Mouse (Mus musculus): ENCODE data around the gene Gna11. TPM values are rescaled to one million over a fixed set of nuclear protein-coding genes. Genes with fewer than 3 reads are reported as not detected.

Gene Gna11
- total RNA-seq (2015) (5.4 and 6.0 TPM in 2 replicates), total RNA-seq (2017) (7.6 and 10.2 TPM in 2 replicates)

DNA sequence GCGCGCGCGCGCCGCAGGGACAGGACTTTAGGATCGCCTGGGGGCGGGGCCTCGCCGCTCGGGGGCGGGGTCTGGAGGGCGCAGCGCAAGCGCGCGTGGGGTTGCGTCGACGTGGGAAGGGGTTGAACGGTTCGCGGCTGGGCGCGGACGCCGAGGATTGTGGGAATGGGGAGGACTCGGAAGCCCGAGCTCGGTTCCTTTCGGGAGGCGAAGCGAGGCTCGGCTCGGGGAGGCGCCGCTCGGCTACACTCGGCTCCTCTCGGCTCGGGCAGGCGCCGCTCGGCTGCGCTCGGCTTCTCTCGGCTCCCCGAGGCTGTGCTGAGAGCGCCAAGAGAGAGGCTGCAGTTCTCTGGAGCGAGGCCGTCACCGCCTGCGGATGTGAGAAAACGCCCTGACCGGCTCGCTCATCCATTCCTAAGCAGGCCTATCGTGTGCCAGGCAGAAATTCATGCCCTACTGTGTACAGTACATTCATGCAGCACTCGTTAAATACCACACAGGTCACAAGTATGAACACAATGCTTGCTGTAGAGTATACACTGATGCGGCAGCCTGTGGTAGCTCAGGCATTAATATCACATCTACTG is at the start of gene Gna11:
TSS of gene Gna11 (minus strand) at position 30 of the 587 bp plus-strand sequence.
- ATAC-seq (replicated peaks; ENCODE audit: poor library complexity), result peak; percentile 88

DNA sequence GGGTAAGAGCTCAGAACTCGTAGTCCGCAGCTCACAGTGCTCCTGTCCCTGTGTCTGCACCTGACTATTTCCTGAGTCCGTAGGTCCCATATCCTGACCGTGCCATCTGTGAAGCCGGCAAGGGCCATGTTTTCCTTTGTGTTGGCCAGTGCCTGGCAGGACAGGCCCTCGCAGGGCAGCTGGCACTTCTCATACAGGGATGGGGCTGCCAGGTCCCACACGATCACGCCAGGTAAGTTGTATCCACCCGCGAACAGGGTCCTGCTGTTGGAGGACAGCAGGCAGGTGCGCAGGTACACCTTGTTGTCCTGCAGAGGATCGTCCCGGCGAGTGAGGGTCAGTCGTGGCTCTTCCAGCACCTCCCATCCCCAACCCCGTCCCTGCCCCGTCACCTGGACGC is 48.9 kb upstream of the Gna11 start:
- ATAC-seq (replicated peaks; ENCODE audit: poor library complexity), result no peak

DNA sequence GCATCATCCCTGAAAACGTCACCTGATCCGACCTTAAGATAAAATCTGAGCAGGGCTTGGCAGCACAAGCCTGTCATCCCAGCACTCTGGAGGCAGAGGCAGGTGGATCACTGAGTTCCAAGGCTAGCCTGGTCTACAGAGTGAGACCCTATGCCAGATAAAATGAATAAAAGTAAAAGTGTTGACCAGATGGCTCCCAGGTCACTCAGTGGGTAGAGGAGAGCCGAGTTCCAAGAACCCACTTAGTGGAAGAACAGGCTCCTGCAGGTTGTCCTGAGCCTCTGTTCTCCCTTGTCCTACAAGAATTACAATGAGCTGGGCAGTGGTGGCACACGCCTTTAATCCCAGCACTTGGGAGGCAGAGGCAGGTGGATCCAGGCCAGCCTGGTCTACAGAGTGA is 48.2 kb upstream of the Gna11 start:
- no peak for ATAC-seq (replicated peaks; ENCODE audit: poor library complexity)

DNA sequence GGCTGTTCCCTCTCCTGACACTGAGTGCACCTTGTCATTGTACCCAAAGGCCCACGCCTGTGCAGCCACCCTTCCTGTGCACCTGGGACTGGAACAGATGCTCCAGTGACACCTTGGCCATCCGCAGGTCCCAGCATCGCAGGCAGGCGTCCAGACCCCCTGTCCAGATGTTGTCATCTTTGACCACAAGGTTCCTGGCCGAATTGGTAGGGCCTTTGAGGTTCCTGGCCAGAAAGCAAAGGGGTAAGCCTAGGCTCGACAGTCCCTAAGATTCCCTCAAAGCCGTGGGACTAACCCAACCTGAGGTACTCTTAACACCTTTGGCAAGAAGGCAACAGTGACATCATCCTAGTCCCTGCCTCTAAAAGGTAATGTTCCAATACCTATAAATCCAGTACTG is 47.6 kb upstream of the Gna11 start:
- no peak for ATAC-seq (replicated peaks; ENCODE audit: poor library complexity)

DNA sequence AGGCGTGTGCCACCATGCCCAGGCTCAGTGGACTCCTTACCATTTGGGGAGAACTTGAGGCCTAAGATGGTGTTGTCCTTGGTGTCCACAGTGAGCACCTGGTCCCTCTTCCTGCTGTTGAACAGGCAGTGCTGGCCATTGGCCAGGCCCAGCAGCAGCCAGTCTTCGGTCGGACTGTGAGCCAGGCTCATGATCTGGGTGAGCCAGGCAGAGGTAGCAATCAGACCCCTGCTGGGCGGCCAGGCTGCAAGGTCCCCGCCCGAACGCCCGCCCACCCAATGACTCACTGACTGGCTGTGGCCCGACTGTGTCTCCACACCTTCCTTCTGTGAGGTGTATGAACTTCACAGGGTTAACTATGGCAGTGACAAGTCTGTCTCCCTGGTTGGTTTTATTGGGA is 46.9 kb upstream of the Gna11 start:
- no peak for ATAC-seq (replicated peaks; ENCODE audit: poor library complexity)

DNA sequence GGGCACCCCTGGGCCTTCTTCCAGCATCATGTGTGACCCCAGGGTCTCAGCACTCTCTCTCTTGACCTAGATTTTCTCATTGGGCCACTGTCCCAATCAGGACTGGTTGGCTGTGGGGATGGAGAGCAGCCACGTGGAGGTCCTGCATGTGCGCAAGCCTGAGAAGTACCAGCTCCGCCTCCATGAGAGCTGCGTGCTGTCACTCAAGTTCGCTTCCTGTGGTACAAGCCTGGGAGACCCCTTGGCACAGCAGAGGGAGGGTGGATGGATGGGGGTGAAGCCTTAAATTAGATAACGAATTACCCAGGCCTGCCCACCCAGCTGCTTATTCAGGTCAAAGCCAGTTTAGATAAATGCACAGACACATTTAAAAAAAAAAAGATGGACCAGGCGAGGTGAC is 43.7 kb upstream of the Gna11 start:
- ATAC-seq (replicated peaks; ENCODE audit: poor library complexity), result no peak; the same call in 1 of the 2 replicates

DNA sequence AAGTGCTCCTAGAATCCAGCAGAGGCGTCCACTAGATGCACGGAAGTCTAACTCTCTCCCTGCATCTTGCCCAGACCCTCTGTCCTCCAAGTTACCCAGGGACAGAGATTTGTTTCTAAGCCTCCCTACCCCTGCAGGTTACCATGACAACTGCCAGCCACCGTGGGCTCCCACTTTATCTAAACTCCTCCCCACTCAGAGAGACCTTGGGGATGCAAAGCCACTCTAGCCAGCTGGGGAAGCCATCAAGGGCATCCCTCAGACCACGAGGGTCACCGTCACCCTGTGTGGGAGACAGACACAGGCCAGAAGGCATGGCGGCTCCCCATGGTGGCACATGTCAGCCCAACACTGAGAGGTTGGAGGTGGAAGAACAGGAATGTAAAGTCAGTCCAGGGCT is 38.4 kb upstream of the Gna11 start:
- no peak for ATAC-seq (replicated peaks; ENCODE audit: poor library complexity)

DNA sequence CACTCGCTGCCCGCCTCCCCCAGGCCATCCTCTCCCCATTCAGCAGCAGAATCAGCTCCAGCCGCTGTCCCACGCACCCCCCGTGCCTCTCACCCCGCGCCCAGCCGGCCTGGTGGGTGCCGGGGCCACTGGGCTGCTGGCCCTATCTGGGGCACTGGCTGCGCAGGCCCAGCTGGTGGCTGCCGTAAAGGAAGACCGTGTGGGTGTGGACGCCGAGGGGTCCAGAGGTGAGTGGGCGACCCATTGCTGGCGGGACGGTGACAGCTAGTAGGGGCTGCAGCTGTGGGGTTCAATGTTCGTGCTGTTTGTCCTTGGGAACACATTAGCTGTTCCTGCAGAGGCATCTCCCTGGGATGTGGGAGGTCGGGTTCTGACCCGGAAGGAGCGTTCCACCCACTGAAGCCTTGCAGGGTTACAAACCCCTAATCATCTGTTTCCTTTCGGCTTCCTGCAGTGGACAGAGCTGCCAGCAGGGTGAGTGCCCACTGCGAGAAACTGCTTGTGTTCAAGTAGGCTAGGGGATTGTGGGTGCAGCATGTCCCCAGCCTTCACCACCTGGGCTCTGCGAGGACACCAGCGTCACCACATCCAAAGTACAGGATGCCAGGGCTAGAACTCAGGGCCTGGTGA is 35.6 kb upstream of the Gna11 start:
- ATAC-seq (replicated peaks; ENCODE audit: poor library complexity), result peak; percentile 81

DNA sequence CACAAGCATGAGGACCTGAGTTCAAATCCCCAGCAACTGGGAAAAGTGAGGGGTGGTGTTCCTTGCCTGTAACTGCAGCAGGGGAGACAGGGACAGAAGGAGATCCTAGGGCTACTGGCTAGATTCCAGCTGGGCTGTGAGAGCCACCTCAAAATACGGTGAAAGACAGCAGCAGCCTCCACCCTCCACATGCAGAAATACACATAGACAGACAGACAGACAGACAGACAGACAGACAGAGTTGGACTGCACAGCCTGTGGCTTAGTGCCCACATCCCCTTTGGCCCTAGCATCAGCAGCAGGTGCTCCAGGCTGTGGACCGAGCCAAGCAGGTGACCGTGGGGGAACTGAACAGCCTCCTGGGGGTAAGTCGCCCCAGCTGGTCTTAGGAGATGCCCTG is 35.0 kb upstream of the Gna11 start:
- peak; percentile 5; the same call in 1 of the 2 replicates for ATAC-seq (replicated peaks; ENCODE audit: poor library complexity)

DNA sequence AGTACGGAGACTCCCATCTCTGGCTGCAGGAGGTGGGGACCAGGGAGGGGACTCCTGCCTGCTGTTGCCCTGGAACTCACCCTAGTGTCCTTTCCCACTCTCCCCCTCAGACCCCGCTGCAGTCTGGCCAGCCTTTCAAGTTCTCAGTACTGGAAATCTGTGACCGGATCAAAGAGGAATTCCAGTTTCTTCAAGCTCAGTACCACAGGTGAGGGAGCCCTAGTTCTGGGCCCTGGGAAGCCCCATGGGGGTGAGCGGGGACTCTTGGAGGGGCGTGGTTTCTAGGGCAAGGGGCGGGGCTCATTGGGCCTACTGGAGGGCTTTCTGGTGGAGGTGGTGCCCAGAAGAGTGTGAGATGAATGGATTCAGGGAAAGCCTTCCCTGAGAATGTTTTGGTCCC is 30.7 kb upstream of the Gna11 start:
- ATAC-seq (replicated peaks; ENCODE audit: poor library complexity), result no peak

DNA sequence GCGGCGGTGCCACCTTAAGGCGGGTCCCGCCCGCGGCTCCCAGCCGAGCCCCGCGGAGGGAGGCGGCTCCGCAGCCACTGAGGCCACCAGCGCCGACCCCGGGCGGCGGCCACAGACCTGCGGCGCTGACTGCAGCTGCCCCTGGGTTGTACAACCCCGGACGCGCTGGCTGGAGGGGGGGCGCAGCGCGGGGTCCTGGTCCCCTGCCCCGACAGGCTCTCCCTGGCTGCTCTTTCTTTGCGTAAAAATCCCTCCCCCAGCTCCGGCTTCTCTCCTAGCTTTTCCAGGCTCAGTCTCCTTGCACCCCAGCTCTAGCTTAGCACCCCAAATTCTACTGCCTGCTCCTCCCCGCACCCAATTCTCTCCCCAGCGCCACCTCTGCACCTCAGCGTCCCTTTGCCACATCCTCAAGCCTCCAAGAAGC is 30.2 kb upstream of the Gna11 start:
- ATAC-seq (replicated peaks; ENCODE audit: poor library complexity), result no peak

DNA sequence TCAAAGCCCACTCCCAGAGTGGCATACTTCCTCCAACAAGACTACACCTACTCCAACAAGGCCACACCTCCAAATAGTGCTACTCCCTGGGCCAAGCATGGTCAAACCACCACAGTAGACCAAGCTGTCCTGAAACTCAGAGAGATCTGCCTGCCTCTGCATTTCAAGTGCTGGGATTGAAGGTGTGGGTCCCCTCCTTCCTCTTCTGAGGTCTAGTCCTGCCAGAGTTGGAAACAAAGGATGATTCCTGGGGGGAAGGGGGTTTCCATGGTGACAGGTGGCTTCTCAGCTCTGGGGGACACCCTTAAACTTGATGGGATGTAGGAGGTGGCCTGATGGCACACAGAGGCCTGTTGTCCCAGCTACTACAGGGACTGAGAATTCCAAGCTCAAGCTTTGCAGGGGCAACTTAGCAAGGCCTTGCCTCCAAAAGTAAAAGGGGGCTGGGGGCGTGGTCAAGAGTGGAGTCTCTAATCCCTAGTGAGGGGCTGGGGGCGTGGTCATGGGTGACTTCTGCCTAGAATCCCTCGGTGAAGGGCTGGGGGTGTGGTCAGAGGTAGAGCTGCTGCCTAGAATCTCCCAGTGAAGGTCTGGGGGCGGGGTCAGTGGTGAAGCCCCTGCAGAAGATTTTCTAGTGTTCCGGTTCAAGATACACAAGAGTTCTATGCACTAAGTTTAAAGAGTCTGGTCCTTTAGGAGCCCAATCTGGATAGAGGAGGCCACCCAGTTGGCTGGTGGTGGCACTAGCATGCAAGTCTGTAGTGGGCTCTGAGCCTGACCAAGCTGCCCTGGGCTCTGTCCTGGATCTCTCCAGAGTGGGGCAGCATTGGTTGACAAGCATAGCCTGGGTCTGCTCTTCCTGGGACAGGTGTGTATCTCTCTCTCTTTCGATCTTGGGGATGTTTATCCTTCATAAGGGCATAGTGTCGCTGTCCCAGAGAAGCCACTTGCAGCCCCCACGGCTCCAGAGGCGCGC is 29.4 kb upstream of the Gna11 start, which contains the start of gene Tle2:
TSS of gene Tle2 (plus strand) at position 481 of the 976 bp plus-strand sequence.
- ATAC-seq (replicated peaks; ENCODE audit: poor library complexity), result no peak

DNA sequence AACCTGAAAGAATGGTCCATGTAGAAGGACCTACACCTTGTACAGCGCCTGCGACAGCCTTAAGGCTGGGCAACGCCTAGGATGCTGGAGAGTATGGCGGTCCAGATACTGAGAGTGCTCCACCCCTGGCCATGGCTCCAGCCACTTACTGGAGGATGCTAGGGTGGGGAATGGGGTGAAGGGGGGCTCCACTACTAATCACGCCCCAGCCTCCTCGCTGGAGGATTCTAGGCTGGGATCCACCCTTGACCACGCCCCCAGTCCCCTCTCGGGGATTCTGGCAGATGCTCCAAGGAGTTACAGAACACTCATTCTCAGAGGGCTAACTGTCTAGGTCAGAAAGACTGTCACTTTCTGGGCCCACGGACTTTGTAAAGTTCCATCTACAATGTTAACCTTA is 28.0 kb upstream of the Gna11 start:
- no peak for ATAC-seq (replicated peaks; ENCODE audit: poor library complexity)

DNA sequence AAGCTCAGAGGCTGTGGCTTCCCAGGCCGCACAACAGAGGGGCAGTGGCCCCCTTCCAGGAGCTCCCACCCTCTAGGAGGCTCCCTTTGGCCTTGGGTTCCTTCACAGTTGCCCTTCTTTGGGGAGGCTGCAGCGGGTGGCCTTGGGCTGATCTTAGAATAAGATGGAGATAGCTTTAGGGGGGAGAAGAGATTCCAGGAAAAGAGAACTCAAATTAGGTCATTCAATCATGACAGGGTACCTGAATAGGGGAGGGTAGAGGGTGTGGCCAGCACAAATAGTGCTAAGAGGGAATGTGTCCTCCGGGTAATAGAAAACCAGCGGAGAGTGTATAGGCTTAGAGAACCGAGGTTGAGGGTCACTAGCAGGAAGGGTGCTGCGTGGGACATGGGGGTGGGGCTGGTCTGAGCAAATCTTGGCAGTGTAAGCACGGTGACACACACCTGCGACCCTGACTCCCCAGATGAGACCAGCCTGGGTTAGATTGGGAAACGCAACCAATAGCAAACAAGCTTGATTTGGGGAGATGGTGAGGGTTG is 27.2 kb upstream of the Gna11 start:
- no peak for ATAC-seq (replicated peaks; ENCODE audit: poor library complexity)

DNA sequence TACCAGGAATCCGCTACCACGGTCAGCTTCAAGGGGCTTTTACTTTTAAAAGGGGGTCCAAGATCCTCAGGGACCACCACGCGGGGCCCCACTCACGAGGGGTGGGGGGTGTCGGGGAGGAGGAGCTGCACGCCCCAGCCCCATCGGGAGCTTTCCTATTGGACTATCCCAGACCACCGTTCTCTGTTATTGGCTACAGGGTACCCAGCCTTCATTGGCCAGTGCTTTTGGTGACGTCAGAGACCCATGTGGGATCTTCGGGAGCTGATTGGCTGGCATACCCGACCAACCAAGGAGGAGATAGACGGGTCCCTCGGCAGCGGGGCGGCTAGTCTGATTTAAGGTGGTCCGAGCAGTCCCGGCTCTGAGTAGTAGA is 26.5 kb upstream of the Gna11 start:
- peak; percentile 86 for ATAC-seq (replicated peaks; ENCODE audit: poor library complexity)

DNA sequence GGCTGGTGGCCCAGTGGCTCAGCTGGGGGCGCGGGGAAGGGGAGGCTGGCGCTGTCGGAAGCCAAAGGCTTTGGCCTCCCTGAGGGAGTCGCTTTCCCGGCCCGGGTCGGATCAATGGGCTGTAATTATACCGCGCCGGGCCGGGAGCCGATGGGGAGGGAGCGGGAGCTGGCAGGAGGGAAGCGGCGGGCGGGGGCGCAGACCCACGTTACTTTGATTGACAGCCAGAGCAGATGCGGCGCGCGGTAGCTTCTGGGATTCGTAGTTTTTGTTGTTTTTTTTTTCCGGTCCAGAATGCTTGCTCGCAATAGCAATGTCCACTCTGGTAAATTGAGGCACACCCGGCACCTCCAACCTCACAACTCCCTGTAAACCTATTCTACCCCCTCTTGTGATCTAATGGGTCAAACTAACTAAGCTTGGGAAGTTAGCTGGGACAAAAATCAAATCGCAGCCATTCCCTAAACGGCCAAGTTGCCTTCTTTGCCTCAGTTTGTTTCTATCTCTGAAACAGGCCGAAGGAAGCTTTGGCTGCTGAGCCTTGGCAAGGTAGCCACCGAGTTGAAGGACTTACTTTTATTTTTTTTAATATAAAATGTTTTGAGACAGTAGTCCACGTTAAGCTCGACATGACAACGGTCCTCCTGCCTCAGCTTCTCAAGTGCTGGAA is 26.0 kb upstream of the Gna11 start:
- peak; percentile 63 for ATAC-seq (replicated peaks; ENCODE audit: poor library complexity)

DNA sequence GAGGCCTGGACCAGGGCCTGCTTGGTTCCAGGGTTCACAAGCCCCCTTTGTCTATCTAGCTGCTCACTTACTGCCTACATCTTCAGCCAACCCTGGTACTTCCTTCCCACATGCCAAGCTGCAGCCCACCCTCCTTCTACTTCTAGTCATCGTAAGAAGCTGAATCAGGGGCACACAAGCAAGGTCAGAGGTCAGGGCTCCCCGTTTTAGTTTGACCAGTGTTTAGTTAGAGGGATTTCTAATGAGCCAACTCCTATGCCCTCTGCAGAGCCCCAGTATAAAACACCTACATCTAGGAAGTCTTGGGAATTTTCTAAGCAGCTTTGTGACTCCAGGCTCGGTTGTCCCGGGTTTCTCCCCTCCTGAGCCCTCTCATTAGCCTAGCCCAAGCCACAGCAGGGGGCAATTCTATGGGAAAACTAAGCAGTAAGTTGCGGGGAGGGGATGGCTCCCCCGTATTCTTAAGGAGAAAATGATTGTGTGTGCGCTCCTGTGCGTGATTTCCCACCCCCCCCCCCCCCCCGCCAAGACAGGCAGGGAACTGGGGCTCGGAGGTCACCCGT is 25.3 kb upstream of the Gna11 start:
- no peak for ATAC-seq (replicated peaks; ENCODE audit: poor library complexity)

DNA sequence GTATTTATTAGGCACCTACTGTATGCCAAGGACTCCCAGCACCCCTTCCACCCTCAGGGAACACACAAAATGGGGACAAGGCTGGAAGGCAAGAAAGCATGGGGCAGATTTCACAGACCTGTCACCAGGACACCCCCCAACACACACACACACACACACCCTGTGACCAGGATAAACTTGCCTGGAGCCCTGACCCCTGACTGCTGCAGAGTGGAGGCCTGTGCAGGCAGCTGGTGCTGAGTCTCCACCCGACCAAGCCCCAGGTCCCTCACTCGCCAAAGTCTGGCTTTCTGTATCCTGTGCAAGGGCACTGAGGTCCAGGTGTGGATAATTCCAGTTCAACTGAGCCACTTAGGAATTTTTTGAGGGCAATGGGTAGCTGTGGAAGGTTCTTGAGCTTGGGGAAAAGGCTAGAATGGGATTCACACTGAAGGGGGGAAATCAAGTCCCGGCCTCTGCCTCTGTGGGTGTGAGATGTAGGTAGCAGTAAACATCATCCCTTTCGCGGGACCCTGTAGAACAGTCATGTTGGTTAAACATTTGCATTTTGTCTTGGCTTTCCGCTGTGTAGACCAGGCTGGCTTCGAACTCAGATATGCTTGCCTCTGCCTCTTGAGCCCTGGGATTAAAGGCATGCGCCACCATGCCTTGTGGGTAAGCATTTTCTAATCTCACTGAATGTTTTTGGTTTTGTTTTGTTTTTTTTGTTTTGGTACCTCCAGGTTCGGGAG is 24.7 kb upstream of the Gna11 start:
- no peak for ATAC-seq (replicated peaks; ENCODE audit: poor library complexity)

DNA sequence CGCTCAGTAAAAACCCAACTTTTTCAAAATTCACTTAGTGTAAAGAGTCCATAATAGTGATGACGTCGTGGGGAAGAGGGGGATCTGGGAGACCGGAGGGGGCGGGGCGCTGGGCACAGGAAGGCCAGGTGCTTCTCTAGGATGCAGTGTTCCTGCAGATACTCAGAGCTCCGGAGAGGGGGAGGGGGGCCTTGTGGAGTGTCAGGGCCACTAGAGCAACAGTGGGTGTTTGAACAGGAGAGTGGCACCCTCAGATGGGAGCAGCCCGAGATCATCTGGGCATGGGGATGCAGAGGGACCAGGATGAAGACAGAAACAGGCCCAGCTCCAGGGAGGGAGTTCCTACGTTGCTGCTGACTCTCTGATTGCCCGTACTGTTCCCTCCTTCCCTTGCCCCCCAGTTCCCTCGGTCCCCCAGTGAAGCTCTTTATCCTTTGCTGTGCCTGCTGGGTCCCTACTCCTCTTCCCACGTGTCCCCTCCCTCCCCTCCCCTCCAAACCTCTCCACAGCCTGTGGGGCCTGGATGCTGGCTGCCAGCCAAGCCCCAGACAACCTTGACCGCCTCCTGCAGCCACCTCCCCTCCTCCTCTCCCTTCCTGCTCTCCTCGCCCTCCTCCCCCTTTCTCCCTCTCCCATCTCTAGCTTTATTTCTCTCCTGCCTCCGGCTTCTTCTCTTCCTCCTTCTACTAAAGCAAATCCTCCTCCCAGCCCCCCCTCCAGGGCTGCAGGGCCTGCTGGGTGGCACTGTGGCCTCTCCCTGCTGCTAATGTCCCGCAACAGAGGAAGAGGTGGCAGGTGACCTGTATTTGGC is 23.6 kb upstream of the Gna11 start:
- ATAC-seq (replicated peaks; ENCODE audit: poor library complexity), result no peak

Data from megakaryocyte progenitor cell, adult 5-6 weeks (primary cell).